Mouse (Mus musculus) heart, embryonic 15.5 days (tissue): ENCODE measurements at regions not wholly inside any gene's neighbourhood (a gene's known extent, or its start where the extent isn't known, plus 50 kb on each side); places are given as distances from the start of the nearest gene placed in this dataset.

Source experiments
- ATAC-seq: fragments of 200-750 bp; cut with Nextera tagmentation; replicated peaks from 2 replicates; pipeline ENCODE4 v1.8.0; 2017; ENCODE audit warnings: low read depth, moderate TSS enrichment; ENCODE audit not compliant: insufficient number of reproducible peaks, insufficient read depth, low FRiP score
- H3K27ac ChIP-seq: fragments of 300-500 bp; sonication (generic); 2 replicates; pipeline ENCODE4 v1.5.1; 2015; ENCODE audit warnings: mild to moderate bottlenecking, inconsistent platforms
- H3K27me3 ChIP-seq: fragments of 300-500 bp; sonication (generic); 2 replicates; pipeline ENCODE4 v1.6.1; 2015; ENCODE audit warnings: inconsistent platforms
- H3K36me3 ChIP-seq: fragments of 300-500 bp; sonication (generic); 2 replicates; pipeline ENCODE4 v1.6.1; 2015; ENCODE audit warnings: mild to moderate bottlenecking, inconsistent platforms
- H3K4me1 ChIP-seq: fragments of 300-500 bp; sonication (generic); replicated peaks from 2 replicates; pipeline ENCODE4 v1.6.1; 2015; ENCODE audit warnings: inconsistent platforms
- H3K4me2 ChIP-seq: fragments of 300-500 bp; sonication (generic); 2 replicates; pipeline ENCODE4 v1.6.1; 2015; ENCODE audit warnings: inconsistent platforms, mild to moderate bottlenecking, moderate library complexity
- H3K4me3 ChIP-seq: fragments of 300-500 bp; sonication (generic); 2 replicates; pipeline ENCODE4 v1.5.1; 2015; ENCODE audit warnings: mild to moderate bottlenecking, inconsistent platforms
- H3K9ac ChIP-seq: fragments of 300-500 bp; sonication (generic); 2 replicates; pipeline ENCODE4 v1.6.1; 2015; ENCODE audit warnings: mild to moderate bottlenecking, inconsistent platforms
- H3K9me3 ChIP-seq: fragments of 300-500 bp; sonication (generic); replicated peaks from 2 replicates; pipeline ENCODE4 v1.6.1; 2016; ENCODE audit warnings: inconsistent platforms
- WGBS: fragments of 180-500 bp; shearing (Covaris S2); methylation state at CpG from one replicate; pipeline ENCODE4 v1.1.7; 2015; ENCODE audit warnings: mixed read lengths; 5-methylcytosine and 5-hydroxymethylcytosine counted together

DNA sequence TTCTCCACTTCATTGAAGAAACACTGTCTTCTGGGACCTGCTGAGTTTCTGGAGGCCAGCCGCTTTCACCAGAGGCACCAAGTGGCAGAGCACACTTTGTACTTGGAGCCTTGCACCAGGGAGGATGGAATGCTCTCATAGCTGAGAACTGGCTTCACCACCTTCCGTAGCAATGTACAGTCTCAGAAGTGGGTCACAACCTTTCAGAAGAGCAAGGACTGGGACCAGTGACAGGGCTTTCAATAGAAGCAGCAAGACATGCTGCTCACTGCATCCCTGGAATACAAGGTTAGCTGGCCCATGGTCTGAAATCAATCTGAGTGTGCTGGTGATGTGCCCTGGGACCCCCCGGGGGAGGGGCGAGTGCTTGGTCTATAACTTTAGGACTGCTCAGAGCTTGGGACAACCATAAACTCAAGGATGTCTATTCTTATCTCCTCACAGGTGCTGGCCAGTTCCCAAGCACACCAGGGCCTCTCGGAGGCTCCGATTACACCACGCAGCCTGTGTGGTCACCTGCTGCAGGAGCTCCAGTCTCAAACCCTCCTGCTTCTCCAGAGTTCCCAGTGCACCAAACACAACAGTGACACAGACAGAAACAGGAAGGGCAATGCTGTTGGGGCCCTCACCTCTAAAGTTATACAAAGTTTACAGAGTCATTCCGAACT lies 114.4 kb upstream of the Tmem45b start:
- Histone ChIP-seq H3K36me3 (no peaks in the 10 kb centered on the region), H3K4me3 (no peak overlapping the region), H3K27me3 (0 out of 2 replicates have a peak, but pooled peaks cover 4% of the 10 kb centered on the region), H3K9me3 (no peaks in the 10 kb centered on the region), H3K4me1 (no peaks in the 10 kb centered on the region), H3K9ac (no peak overlapping the region), H3K4me2 (no peak overlapping the region), H3K27ac (no peak overlapping the region)
- 78% methylated on average over 8 of the region's 8 CpGs for WGBS
- no peak for ATAC-seq

- Histone ChIP-seq H3K9me3 (no peaks in the 10 kb centered on the region), H3K4me1 (no peaks in the 10 kb centered on the region), H3K4me2 (no peak overlapping the region), H3K27me3 (0 out of 2 replicates have a peak, but pooled peaks cover 4% of the 10 kb centered on the region), H3K9ac (no peak overlapping the region), H3K4me3 (no peak overlapping the region), H3K27ac (no peak overlapping the region), H3K36me3 (no peaks in the 10 kb centered on the region)
- no peak for ATAC-seq
- 68% methylated on average over 7 of the region's 7 CpGs for WGBS
Observed at GRCm38 (mm10) chr9:31577066-31577465, 112.8 kb upstream of the Tmem45b start.

DNA sequence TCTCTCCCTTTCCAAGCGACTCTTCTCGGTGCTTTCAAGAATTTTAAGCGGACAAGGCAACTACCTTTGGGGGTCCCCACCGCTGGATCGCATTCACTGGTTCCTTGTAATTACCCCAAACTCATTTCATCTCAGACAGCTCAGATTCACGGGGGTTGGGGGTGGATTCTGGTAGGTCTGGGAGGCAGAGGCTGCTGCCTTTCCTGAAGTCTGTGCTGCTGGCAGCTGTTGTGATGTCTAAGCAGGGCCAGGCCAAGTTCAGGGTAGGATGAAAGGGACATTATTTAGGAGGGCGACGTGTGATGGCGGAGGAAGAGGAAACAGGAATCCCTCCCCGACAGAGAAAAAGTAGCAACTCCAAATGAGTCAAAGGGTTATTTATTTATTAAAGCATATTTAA lies 102.8 kb upstream of the Tmem45b start:
- no peak for ATAC-seq
- Histone ChIP-seq H3K27ac (no peak overlapping the region), H3K9me3 (no peaks in the 10 kb centered on the region), H3K4me3 (no peak overlapping the region), H3K4me1 (no peaks in the 10 kb centered on the region), H3K9ac (no peak overlapping the region), H3K4me2 (no peak overlapping the region), H3K27me3 (no peaks in the 10 kb centered on the region), H3K36me3 (no peaks in the 10 kb centered on the region)
- WGBS = 76% methylated on average over 10 of the region's 10 CpGs

DNA sequence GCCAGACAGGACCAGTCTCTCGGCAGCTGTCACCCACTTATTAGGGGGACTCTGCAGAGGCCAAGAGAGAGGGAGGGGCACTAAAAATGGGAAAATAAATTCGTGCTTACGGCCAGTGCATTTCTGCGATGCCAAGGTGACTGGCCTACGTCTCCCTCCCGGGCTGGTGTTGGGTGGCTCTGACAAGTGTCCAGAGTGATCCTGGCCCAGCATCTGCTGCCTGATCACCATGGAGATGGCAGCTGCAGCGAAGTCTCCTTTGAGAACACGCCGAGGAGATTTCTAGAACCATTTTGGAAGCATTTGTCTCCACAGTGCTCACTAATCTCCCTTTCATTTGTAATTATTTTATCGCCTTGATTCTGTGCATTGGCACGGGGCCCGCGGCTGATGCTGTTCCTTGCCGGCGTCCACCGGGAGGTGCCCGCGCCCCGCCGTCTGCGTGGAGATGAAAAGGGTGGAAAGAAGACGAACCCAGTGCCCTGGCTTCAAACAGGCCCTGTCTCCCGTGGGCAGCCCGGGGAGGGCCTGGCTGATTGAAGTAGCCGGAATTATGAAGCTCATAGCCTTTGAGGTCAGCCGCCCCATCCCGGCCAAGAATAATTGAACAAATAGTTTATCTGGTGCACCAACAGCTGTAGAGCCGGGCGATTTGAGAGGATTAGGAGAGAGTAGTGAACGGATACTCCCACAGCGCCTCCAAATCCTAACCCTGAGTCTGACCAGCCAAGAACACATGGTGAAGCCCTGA lies 102.2 kb upstream of the Tmem45b start:
- Histone ChIP-seq H3K4me1 (no peaks in the 10 kb centered on the region), H3K4me3 (no peak overlapping the region), H3K4me2 (no peak overlapping the region), H3K27me3 (0 out of 2 replicates have a peak, but pooled peaks cover 2% of the 10 kb centered on the region), H3K9me3 (no peaks in the 10 kb centered on the region), H3K36me3 (no peaks in the 10 kb centered on the region), H3K9ac (no peak overlapping the region), H3K27ac (no peak overlapping the region)
- WGBS = 66% methylated on average over 31 of the region's 31 CpGs
- no peak for ATAC-seq

- Histone ChIP-seq H3K36me3 (no peaks in the 10 kb centered on the region), H3K4me3 (no peak overlapping the region), H3K27ac (no peak overlapping the region), H3K9me3 (no peaks in the 10 kb centered on the region), H3K4me2 (no peak overlapping the region), H3K4me1 (no peaks in the 10 kb centered on the region), H3K9ac (no peak overlapping the region), H3K27me3 (peaks cover 8% of the 10 kb centered on the region; the same call in 1 of the 2 replicates)
- 57% methylated on average over 12 of the region's 12 CpGs for WGBS
- ATAC-seq = no peak
Observed at GRCm38 (mm10) chr9:31564996-31565773, 100.9 kb upstream of the Tmem45b start.

DNA sequence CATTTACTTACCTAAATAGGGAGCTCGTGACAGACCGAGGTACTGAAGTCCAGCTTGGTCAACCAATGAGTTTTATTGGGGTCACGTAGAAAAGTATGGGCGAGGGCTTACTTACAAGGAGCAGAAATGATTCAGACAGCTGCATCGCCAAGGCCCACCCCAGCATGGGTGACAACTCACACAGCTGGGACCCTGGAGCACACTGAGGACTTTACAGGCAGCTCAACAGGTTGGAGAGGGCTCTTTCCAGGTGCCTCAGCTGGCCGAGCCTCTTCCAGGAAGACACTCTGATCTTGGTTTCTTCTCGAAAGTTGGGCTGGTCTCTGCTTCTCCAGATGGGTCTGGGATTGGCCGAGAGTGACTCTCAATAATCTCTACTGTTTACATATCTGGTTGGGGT lies 99.3 kb upstream of the Tmem45b start:
- H3K4me3 ChIP-seq = no peak overlapping the region
- no peaks in the 10 kb centered on the region for H3K36me3 ChIP-seq
- no peak overlapping the region for H3K4me2 ChIP-seq
- H3K4me1 ChIP-seq = 0 out of 2 replicates have a peak, but pooled peaks cover 4% of the 10 kb centered on the region
- peaks cover 10% of the 10 kb centered on the region; the same call in 1 of the 2 replicates for H3K27me3 ChIP-seq
- H3K9ac ChIP-seq = no peak overlapping the region
- 82% methylated on average over 8 of the region's 8 CpGs for WGBS
- no peak for ATAC-seq
- H3K9me3 ChIP-seq = no peaks in the 10 kb centered on the region
- H3K27ac ChIP-seq = no peak overlapping the region

- H3K9me3 ChIP-seq = no peaks in the 10 kb centered on the region
- no peak overlapping the region for H3K27ac ChIP-seq
- no peak overlapping the region for H3K9ac ChIP-seq
- H3K4me2 ChIP-seq = 0 out of 2 replicates have a peak overlapping the region, but pooled peaks have one; percentile 65
- H3K4me3 ChIP-seq = no peak overlapping the region
- no peaks in the 10 kb centered on the region for H3K36me3 ChIP-seq
- WGBS = 69% methylated on average over 3 of the region's 3 CpGs
- H3K4me1 ChIP-seq = 0 out of 2 replicates have a peak, but pooled peaks cover 4% of the 10 kb centered on the region
- H3K27me3 ChIP-seq = peaks cover 10% of the 10 kb centered on the region; the same call in 1 of the 2 replicates
- no peak for ATAC-seq
Observed at GRCm38 (mm10) chr9:31560226-31560556, 95.9 kb upstream of the Tmem45b start.

- Histone ChIP-seq H3K4me2 (peak overlapping the region; percentile 65), H3K4me3 (peak overlapping the region; percentile 35), H3K27me3 (peaks cover 10% of the 10 kb centered on the region; the same call in 1 of the 2 replicates), H3K27ac (no peak overlapping the region), H3K4me1 (0 out of 2 replicates have a peak, but pooled peaks cover 4% of the 10 kb centered on the region), H3K9ac (no peak overlapping the region), H3K36me3 (no peaks in the 10 kb centered on the region), H3K9me3 (no peaks in the 10 kb centered on the region)
- WGBS = 28% methylated on average over 18 of the region's 18 CpGs
- ATAC-seq = no peak
Observed at GRCm38 (mm10) chr9:31559506-31560225, 95.4 kb upstream of the Tmem45b start.

DNA sequence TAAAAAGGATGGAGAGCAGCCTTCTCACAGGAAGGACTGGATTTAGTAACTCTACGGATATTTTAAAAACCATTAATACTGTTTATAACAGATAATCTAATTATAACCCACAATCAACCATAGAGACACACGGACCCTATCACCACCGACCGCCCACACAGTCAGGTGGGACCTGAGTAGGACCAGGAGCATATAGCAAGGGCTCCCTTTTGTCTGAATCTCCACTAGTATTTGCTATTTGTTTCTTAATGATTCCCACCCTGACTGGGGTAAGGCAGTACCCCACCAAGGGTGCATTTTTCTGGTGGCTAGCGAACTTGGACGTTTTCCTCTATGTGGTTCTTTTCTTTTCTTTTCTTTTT lies 79.4 kb upstream of the Tmem45b start:
- H3K4me3 ChIP-seq = no peak overlapping the region
- no peaks in the 10 kb centered on the region for H3K27me3 ChIP-seq
- H3K27ac ChIP-seq = no peak overlapping the region
- WGBS = 62% methylated on average over 6 of the region's 6 CpGs
- no peak overlapping the region for H3K4me2 ChIP-seq
- H3K9me3 ChIP-seq = no peaks in the 10 kb centered on the region
- no peaks in the 10 kb centered on the region for H3K4me1 ChIP-seq
- no peaks in the 10 kb centered on the region for H3K36me3 ChIP-seq
- H3K9ac ChIP-seq = no peak overlapping the region
- ATAC-seq = no peak

DNA sequence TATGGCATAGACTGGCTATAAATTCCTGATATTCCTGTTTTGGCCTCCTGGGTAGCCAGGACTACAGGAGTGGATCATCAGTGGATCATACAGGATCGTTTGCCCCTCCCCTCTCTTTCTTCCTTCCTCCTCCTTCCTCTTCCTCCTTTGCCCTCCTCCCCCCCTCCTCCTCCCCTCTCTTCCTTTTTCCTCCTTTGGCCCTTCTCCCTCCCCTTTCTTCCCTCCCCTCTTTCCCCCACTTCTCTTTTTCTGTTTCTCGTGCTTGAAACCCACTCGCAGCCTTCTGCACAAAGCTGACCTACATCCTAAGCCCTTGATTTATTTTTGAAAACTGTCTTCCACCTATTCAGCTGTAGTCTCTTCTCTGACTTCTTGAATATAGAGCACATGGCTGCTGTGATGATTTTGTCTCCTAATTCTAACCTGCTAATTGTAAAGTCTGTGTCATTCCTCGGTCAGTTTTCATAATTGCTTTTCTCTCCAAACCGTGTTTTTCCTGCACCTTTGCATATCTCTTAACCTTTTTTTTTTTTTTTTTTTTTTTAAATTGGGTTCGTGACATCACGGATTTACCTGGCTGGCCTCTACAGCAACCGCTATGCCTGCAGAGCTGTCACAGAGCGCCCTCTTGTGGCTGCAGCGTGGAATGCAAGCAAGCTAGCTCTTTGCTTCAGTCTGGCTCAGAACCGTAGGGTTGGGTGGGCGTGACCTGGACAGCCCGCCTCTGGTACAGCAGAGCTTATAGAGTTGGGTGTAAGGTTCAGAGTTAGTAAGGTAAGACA lies 78.8 kb upstream of the Tmem45b start:
- Histone ChIP-seq H3K4me3 (no peak overlapping the region), H3K9ac (no peak overlapping the region), H3K9me3 (no peaks in the 10 kb centered on the region), H3K36me3 (no peaks in the 10 kb centered on the region), H3K27me3 (no peaks in the 10 kb centered on the region), H3K27ac (no peak overlapping the region), H3K4me2 (no peak overlapping the region), H3K4me1 (no peaks in the 10 kb centered on the region)
- WGBS = 10% methylated on average over 13 of the region's 13 CpGs
- ATAC-seq = no peak
